Mouse (Mus musculus): ENCODE results near the gene Aarsd1. TPM values are rescaled to one million over a fixed set of nuclear protein-coding genes. Genes with fewer than 3 reads are reported as not detected.

The Aarsd1 gene
- polyA plus RNA-seq, 1 experiment: 28.0 TPM

DNA sequence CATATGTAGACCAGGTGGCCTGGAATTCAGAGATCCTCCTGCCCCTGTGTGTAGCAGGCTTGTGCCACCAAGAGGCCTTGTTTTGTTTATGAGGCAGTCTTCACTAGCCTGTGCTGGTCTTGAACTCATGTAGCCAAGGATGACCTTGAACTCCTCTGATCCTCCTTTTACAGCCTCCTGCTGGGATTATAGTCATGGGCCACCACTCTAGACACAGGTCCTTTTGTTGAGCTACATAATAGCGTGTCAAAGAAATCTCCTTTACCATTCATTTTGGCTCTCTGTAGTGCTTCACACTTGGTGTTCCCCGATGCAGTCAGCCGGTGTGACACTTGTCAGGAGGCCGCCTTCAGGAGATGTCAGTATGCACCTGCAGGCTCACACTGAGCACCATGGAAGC lies 19.5 kb upstream of the Aarsd1 start:
- Histone ChIP-seq H3K4me3 (replicated peaks; ENCODE audit: control insufficient read depth, low read depth, low read length) (no peak overlapping the region), H3K4me1 (ENCODE audit: control insufficient read depth, insufficient read depth, low read length) (no peaks in the 10 kb centered on the region), H3K27ac (ENCODE audit: control insufficient read depth, insufficient read depth, low read depth, low read length, poor library complexity) (no peak overlapping the region)
- TF ChIP-seq POLR2A (IDR thresholded peaks at IDR 0.05; ENCODE audit: borderline replicate concordance, control insufficient read depth, low read depth, low read length) (no peak), CTCF (IDR thresholded peaks at IDR 0.05; ENCODE audit: control insufficient read depth, insufficient read depth, low read length) (no peak)
- 85% methylated on average over 4 of the region's 4 CpGs for WGBS

DNA sequence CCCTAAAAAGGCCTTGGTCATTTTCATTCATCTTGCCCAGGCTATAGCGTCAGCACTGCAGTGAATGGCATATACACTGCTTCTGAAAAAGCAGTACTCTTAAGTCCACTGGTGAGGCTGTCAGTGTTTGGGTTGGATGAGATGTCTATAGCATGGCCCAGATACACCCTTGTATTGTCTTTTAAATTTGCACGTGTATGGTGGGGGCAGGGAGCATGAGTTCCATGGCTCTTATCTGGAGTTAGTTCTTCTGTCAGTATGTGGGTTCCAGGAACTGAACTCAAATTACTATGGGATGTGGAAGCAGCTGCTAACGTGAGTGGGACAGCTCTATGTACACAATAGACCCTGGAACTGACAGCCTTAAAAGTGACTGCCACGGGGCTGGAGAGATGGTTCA lies 18.4 kb upstream of the Aarsd1 start:
- WGBS: 69% methylated on average over 4 of the region's 4 CpGs
- Histone ChIP-seq H3K4me3 (replicated peaks; ENCODE audit: control insufficient read depth, low read depth, low read length) (no peak overlapping the region), H3K27ac (ENCODE audit: control insufficient read depth, insufficient read depth, low read depth, low read length, poor library complexity) (no peak overlapping the region), H3K4me1 (ENCODE audit: control insufficient read depth, insufficient read depth, low read length) (no peaks in the 10 kb centered on the region)
- TF ChIP-seq CTCF (IDR thresholded peaks at IDR 0.05; ENCODE audit: control insufficient read depth, insufficient read depth, low read length): no peak
- no peak for TF ChIP-seq POLR2A (IDR thresholded peaks at IDR 0.05; ENCODE audit: borderline replicate concordance, control insufficient read depth, low read depth, low read length)

DNA sequence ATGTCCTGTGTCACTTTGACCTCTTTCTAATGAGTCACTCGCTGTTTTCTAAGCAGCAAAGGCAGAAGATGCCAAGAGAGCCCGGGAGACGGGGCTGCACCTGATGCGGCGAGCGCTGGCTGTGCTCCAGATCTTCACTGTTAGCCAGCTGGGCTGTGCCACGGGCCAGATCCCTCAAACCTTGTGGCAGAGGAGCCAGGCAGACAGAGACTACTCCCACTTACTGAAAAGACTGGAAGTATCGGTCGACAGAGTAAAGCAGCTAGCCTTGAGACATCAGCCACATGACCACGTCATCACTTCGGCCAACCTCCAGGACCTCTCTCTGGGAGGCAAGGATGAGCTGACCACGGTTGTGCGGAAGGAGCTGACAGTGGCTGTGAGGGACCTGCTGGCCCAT lies 16.0 kb upstream of the Aarsd1 start:
- no peak overlapping the region for H3K27ac ChIP-seq (ENCODE audit: control insufficient read depth, insufficient read depth, low read depth, low read length, poor library complexity)
- no peak overlapping the region for H3K4me3 ChIP-seq (replicated peaks; ENCODE audit: control insufficient read depth, low read depth, low read length)
- H3K4me1 ChIP-seq (ENCODE audit: control insufficient read depth, insufficient read depth, low read length): no peaks in the 10 kb centered on the region
- WGBS: 86% methylated on average over 13 of the region's 13 CpGs
- TF ChIP-seq POLR2A (IDR thresholded peaks at IDR 0.05; ENCODE audit: borderline replicate concordance, control insufficient read depth, low read depth, low read length) (no peak), CTCF (IDR thresholded peaks at IDR 0.05; ENCODE audit: control insufficient read depth, insufficient read depth, low read length) (no peak)

DNA sequence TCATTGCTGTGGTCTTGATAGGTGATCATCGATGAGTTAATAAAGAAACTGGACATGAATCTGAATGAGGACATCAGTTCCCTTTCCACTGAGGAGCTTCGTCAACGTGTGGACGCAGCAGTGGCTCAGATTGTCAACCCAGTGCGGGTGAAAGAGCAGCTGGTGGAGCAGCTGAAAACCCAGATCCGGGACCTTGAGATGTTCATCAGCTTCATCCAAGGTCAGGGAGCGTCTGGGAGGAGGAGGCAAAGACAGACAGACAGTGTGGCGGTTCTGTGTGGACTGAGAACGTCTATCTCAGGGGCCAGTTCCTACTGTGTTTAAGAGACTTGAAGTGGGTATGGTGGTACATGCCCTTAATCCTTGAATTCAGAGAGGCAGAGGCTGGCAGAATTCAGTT lies 13.9 kb upstream of the Aarsd1 start:
- no peaks in the 10 kb centered on the region; the same call in 1 of the 2 replicates for H3K4me1 ChIP-seq (ENCODE audit: control insufficient read depth, insufficient read depth, low read length)
- TF ChIP-seq CTCF (IDR thresholded peaks at IDR 0.05; ENCODE audit: control insufficient read depth, insufficient read depth, low read length) (no peak), POLR2A (IDR thresholded peaks at IDR 0.05; ENCODE audit: borderline replicate concordance, control insufficient read depth, low read depth, low read length) (no peak)
- no peak overlapping the region for H3K27ac ChIP-seq (ENCODE audit: control insufficient read depth, insufficient read depth, low read depth, low read length, poor library complexity)
- WGBS: 86% methylated on average over 9 of the region's 9 CpGs
- H3K4me3 ChIP-seq (replicated peaks; ENCODE audit: control insufficient read depth, low read depth, low read length): no peak overlapping the region

DNA sequence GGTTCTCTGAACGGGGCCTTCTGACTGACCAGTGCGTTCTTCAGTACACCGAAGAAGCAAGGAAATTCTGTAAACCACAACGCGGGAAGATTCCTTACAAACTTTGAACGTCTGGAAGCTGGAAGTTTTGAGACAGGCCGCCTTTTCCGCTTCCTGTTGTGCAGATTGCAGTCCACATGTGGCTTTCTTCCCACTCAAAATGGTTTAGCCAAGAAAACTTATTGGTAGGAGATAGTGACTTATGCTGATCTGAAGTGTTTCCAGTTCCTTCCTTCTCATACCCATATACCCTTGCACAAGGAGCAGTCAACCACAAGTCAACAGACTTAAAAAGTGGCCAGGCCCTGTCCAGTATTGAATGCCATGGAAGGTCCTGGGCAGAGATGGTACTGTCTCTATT lies 8.8 kb upstream of the Aarsd1 start:
- no peak overlapping the region for H3K4me3 ChIP-seq (replicated peaks; ENCODE audit: control insufficient read depth, low read depth, low read length)
- H3K4me1 ChIP-seq (ENCODE audit: control insufficient read depth, insufficient read depth, low read length): no peaks in the 10 kb centered on the region; the same call in 1 of the 2 replicates
- 42% methylated on average over 8 of the region's 8 CpGs for WGBS
- no peak for TF ChIP-seq POLR2A (IDR thresholded peaks at IDR 0.05; ENCODE audit: borderline replicate concordance, control insufficient read depth, low read depth, low read length)
- TF ChIP-seq CTCF (IDR thresholded peaks at IDR 0.05; ENCODE audit: control insufficient read depth, insufficient read depth, low read length): no peak
- no peak overlapping the region for H3K27ac ChIP-seq (ENCODE audit: control insufficient read depth, insufficient read depth, low read depth, low read length, poor library complexity)

DNA sequence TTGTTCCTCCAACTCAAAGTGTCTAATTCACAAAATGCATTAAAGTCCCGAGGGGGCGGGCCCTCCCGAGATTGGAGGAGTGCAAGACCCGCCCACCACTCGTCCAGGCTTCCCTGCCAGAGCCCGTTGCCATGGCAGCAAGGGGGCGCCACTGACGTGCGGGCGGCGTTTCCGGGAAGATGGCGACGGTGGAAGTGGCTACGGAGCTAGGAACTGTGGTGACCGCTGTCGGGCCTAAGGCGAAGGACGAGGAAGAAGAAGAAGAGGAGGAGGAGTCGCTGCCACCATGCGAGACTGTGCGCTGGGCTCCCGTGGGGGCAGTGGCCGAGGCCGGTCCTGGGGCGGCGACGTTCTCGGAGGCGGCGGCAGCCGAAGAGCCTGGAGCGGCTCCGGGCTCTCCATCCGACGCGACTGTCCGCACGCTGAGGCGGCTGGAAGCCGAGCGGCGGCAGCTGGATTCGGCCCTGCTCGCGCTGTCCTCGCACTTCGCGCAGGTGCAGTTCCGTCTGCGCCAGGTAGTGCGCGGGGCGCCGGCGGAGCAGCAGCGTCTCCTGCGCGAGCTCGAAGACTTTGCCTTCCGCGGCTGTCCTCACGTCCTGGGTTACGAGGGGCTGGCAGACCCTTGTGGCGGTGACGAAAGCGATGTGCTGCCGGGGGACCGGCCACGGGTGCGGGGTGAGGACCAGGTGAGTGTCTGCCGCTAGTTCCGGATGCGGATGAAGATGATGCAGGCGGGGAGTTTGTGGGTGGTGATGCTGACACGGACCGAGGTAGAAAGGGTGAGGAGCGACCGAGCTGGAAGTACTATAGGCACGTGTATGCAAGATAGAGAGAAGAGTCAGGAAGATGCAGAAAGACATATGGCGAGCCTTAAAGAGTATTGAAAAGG lies 7.8 kb upstream of the Aarsd1 start, which contains the start of the genes Rundc1 and Ptges3l:
Rundc1 (plus strand) TSS at position 161 of the 889 bp plus-strand sequence.
Ptges3l (minus strand) TSS at position 409 of the 889 bp plus-strand sequence.
- H3K4me3 ChIP-seq (replicated peaks; ENCODE audit: control insufficient read depth, low read depth, low read length): peak within 1 kb of the TSS; percentile 89
- WGBS: under 1% methylated on average over 81 of the region's 81 CpGs
- no peaks in the 10 kb centered on the region; the same call in 1 of the 2 replicates for H3K4me1 ChIP-seq (ENCODE audit: control insufficient read depth, insufficient read depth, low read length)
- peak within 1 kb of the TSS; percentile 86 for H3K27ac ChIP-seq (ENCODE audit: control insufficient read depth, insufficient read depth, low read depth, low read length, poor library complexity)
- peak; percentile 76; the same call in 1 of the 2 replicates for TF ChIP-seq POLR2A (IDR thresholded peaks at IDR 0.05; ENCODE audit: borderline replicate concordance, control insufficient read depth, low read depth, low read length)
- TF ChIP-seq CTCF (IDR thresholded peaks at IDR 0.05; ENCODE audit: control insufficient read depth, insufficient read depth, low read length): peak; percentile 34; the same call in 1 of the 2 replicates

DNA sequence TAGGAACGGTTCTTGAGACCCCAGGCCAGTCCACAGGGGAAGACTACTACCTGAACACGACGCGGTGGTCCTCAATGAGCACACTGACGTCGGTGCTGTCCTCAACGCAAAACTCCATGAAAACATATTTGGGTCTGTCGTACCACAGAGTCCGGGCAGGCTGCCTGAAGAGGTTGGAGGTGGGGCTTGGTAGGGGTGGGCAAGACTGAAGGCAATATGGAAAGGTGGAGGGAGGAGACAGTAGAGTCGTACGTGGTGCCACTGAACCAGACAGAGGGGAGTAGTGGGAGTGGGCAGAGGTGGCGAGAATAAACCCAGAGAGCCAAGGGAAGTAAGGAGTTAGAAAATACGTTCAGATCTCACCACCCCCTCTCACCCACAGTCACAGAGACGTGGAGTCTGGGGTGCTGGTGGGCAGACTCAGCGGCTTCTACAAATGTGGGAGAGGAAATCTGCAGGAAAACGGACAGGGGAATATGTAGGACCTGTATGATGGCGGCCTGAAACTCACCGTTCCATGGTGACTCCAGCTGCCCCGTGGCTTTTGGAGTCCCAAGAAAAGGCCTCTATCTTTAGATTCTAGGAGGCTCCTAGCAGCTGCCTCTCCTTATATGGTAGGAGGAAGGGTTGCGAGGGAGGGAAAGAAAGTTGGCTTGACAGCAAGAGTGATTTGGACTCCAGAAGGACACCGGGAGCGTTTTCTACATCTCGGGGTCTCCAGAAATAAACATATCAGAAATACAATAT lies 6.9 kb upstream of the Aarsd1 start, which contains the start of gene Gm27029:
Gm27029 (minus strand) TSS at position 692 of the 747 bp plus-strand sequence.
- no peak for TF ChIP-seq CTCF (IDR thresholded peaks at IDR 0.05; ENCODE audit: control insufficient read depth, insufficient read depth, low read length)
- TF ChIP-seq POLR2A (IDR thresholded peaks at IDR 0.05; ENCODE audit: borderline replicate concordance, control insufficient read depth, low read depth, low read length): no peak
- Histone ChIP-seq H3K27ac (ENCODE audit: control insufficient read depth, insufficient read depth, low read depth, low read length, poor library complexity) (peak within 1 kb of the TSS; percentile 86), H3K4me3 (replicated peaks; ENCODE audit: control insufficient read depth, low read depth, low read length) (peak within 1 kb of the TSS; percentile 89), H3K4me1 (ENCODE audit: control insufficient read depth, insufficient read depth, low read length) (no peaks in the 10 kb centered on the region; the same call in 1 of the 2 replicates)
- 3% methylated on average over 23 of the region's 23 CpGs for WGBS

DNA sequence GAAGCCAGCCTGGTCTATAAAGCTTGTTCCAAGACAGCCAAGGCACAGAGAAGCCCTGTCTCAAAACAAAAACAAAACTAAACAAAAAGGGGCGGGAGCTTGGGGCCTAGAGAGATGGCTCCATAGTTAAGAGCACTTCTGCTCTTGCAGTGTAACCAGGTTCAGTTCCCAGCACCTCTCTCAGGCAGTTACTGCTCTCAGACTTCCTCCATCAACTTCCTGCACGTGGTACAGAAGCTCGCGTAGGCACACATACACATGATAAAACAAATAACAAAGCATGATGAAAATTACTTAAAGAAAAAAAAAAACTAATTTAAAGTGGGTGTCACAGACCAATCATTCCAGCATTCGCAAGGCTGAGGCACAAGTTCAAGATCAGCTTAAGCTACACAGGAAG lies 2.7 kb upstream of the Aarsd1 start:
- H3K4me3 ChIP-seq (replicated peaks; ENCODE audit: control insufficient read depth, low read depth, low read length): no peak overlapping the region
- no peak for TF ChIP-seq CTCF (IDR thresholded peaks at IDR 0.05; ENCODE audit: control insufficient read depth, insufficient read depth, low read length)
- no peak for TF ChIP-seq POLR2A (IDR thresholded peaks at IDR 0.05; ENCODE audit: borderline replicate concordance, control insufficient read depth, low read depth, low read length)
- H3K27ac ChIP-seq (ENCODE audit: control insufficient read depth, insufficient read depth, low read depth, low read length, poor library complexity): no peak overlapping the region
- WGBS: 55% methylated on average over 5 of the region's 5 CpGs
- H3K4me1 ChIP-seq (ENCODE audit: control insufficient read depth, insufficient read depth, low read length): no peaks in the 10 kb centered on the region; the same call in 1 of the 2 replicates

Measured in bone marrow, adult 2 months (tissue).